Comparison of ENCODE assay signal across 10 mouse cellular contexts in genomic region chr1:185236530-185236929, GRCm38 (mm10). TPM values are rescaled to one million over a fixed set of nuclear protein-coding genes. Genes with fewer than 3 reads are reported as not detected.
DNase-seq lines count a peak whose midpoint lies in the region; ATAC-seq and TF ChIP-seq lines count a peak whose summit lies in the region.
"Had no signal": no experiment of that assay in that cellular context is flagged by ENCODE, and none has a peak within 500 bp of the region (broad histone marks: within the 10 kb centered on the region; RNA-seq: fewer than 3 reads in every experiment).

No protein-coding gene starts in this region.

- TF ChIP-seq CTCF in midbrain, postnatal 0 days (IDR thresholded peaks at IDR 0.05) = peak; percentile 49
- peak; percentile 50 for TF ChIP-seq CTCF in liver, postnatal 0 days (IDR thresholded peaks at IDR 0.05; ENCODE audit: low read depth)

- no peaks in the 10 kb centered on the region for H3K4me1 ChIP-seq in midbrain, postnatal 0 days (ENCODE audit: insufficient read depth, low read length)
- H3K4me1 ChIP-seq in midbrain, embryonic 11.5 days (ENCODE audit: control insufficient read depth, insufficient read depth, low read length) = no peaks in the 10 kb centered on the region
- H3K4me1 ChIP-seq in liver, postnatal 0 days (ENCODE audit: insufficient read depth) = no peaks in the 10 kb centered on the region
- H3K4me1 ChIP-seq in hindbrain, embryonic 10.5 days (replicated peaks) = no peaks in the 10 kb centered on the region

- H3K9me3 ChIP-seq in midbrain, postnatal 0 days (ENCODE audit: low read length) = no peaks in the 10 kb centered on the region
- H3K9me3 ChIP-seq in midbrain, embryonic 11.5 days (ENCODE audit: control insufficient read depth, low read length) = no peaks in the 10 kb centered on the region
- H3K9me3 ChIP-seq in liver, postnatal 0 days (ENCODE audit: low read length) = no peaks in the 10 kb centered on the region
- no peaks in the 10 kb centered on the region for H3K9me3 ChIP-seq in hindbrain, embryonic 10.5 days

- H3K4me3 ChIP-seq in midbrain, postnatal 0 days (ENCODE audit: low read depth, low read length) = no peak overlapping the region
- H3K4me3 ChIP-seq in midbrain, embryonic 11.5 days (ENCODE audit: low read depth, low read length) = no peak overlapping the region
- H3K4me3 ChIP-seq in liver, postnatal 0 days (ENCODE audit: low read depth, low read length) = no peak overlapping the region
- no peak overlapping the region for H3K4me3 ChIP-seq in hindbrain, embryonic 10.5 days
- H3K4me3 ChIP-seq: erythroblast, embryonic 14.5 days had no signal

- H3K4me2 ChIP-seq in midbrain, postnatal 0 days (ENCODE audit: low read depth, low read length, poor library complexity, severe bottlenecking) = no peak overlapping the region
- H3K4me2 ChIP-seq in midbrain, embryonic 11.5 days = no peak overlapping the region
- no peak overlapping the region for H3K4me2 ChIP-seq in liver, postnatal 0 days (ENCODE audit: low read depth, low read length)

- ATAC-seq in midbrain, postnatal 0 days (ENCODE audit: low FRiP score) = no peak
- ATAC-seq in midbrain, embryonic 11.5 days (ENCODE audit: low FRiP score) = no peak
- no peak for ATAC-seq in liver, postnatal 0 days

- TF ChIP-seq EP300 in liver, postnatal 0 days (IDR thresholded peaks at IDR 0.05; ENCODE audit: low read depth) = no peak

- no peak overlapping the region for H3K27ac ChIP-seq in midbrain, postnatal 0 days (ENCODE audit: low read depth, low read length)
- no peak overlapping the region for H3K27ac ChIP-seq in midbrain, embryonic 11.5 days (ENCODE audit: low read depth, low read length)
- H3K27ac ChIP-seq in liver, postnatal 0 days (ENCODE audit: low read depth) = no peak overlapping the region
- no peak overlapping the region for H3K27ac ChIP-seq in hindbrain, embryonic 10.5 days

- 86% methylated on average over 4 of the region's 4 CpGs for WGBS in midbrain, postnatal 0 days
- WGBS in midbrain, embryonic 11.5 days = 88% methylated on average over 4 of the region's 4 CpGs
- 77% methylated on average over 4 of the region's 4 CpGs for WGBS in liver, postnatal 0 days (ENCODE audit: insufficient replicate concordance)
- WGBS in hindbrain, embryonic 10.5 days = 86% methylated on average over 4 of the region's 4 CpGs

- peaks cover 43% of the 10 kb centered on the region for H3K36me3 ChIP-seq in midbrain, postnatal 0 days (ENCODE audit: insufficient read depth, low read length)
- peaks cover 11% of the 10 kb centered on the region for H3K36me3 ChIP-seq in midbrain, embryonic 11.5 days (ENCODE audit: control insufficient read depth, insufficient read depth, low read length)
- peaks cover 42% of the 10 kb centered on the region for H3K36me3 ChIP-seq in liver, postnatal 0 days (replicated peaks; ENCODE audit: insufficient read depth, low read length)
- H3K36me3 ChIP-seq in hindbrain, embryonic 10.5 days = peaks cover 52% of the 10 kb centered on the region

- H3K27me3 ChIP-seq in midbrain, postnatal 0 days (ENCODE audit: insufficient read depth, low read length) = no peaks in the 10 kb centered on the region
- no peaks in the 10 kb centered on the region for H3K27me3 ChIP-seq in midbrain, embryonic 11.5 days (ENCODE audit: control insufficient read depth, insufficient read depth, low read length)
- H3K27me3 ChIP-seq in liver, postnatal 0 days (ENCODE audit: insufficient read depth, low read length) = no peaks in the 10 kb centered on the region
- no peaks in the 10 kb centered on the region for H3K27me3 ChIP-seq in hindbrain, embryonic 10.5 days (ENCODE audit: insufficient read depth, poor library complexity, severe bottlenecking)

- H3K9ac ChIP-seq in midbrain, postnatal 0 days (replicated peaks; ENCODE audit: low read length, poor library complexity, severe bottlenecking) = no peak overlapping the region
- H3K9ac ChIP-seq in midbrain, embryonic 11.5 days (ENCODE audit: low read length) = no peak overlapping the region
- no peak overlapping the region for H3K9ac ChIP-seq in liver, postnatal 0 days (replicated peaks)

- no peak for DNase-seq in midbrain, postnatal 0 days (ENCODE audit: low spot score)
- no peak for DNase-seq in midbrain, embryonic 11.5 days (ENCODE audit: low spot score, missing footprints)
- DNase-seq in ZHBTc4 (ENCODE audit: low read depth, low spot score) = peak; percentile 63
- DNase-seq in liver, postnatal 0 days = peak; percentile 51
- no peak for DNase-seq in spleen, postnatal 14 days (ENCODE audit: low spot score in 2 of 2)
- DNase-seq in cerebellum, postnatal 36 days = no peak
- DNase-seq in hindbrain, embryonic 10.5 days (ENCODE audit: low spot score) = no peak
- DNase-seq: gastrocnemius, postnatal 36 days; heart, postnatal 36 days had no signal

RNA-seq across cellular contexts. Expression of gene Rab3gap2, which starts 32.6 kb away (rescaled TPM):
- 29.8 and 32.0 TPM in 2 replicates for total RNA-seq in midbrain, postnatal 0 days (2014; rRNA removed)
- 19.3 and 20.2 TPM in 2 replicates for polyA plus RNA-seq in midbrain, postnatal 0 days (2015; fragmentation: Nextera tagmentation; extraction: Ambion mirVana)
- polyA plus RNA-seq in midbrain, embryonic 11.5 days (2014; fragmentation: Nextera tagmentation; extraction: Ambion mirVana) = 21.0 and 22.3 TPM in 2 replicates
- 6.0 and 7.3 TPM in 2 replicates for polyA plus RNA-seq in liver, postnatal 0 days (2015; fragmentation: Nextera tagmentation; extraction: Ambion mirVana)
- polyA plus RNA-seq in hindbrain, embryonic 10.5 days (2016; fragmentation: Nextera tagmentation; extraction: Ambion mirVana) = 19.3 and 20.2 TPM in 2 replicates

Comparison
In these comparisons a context has a peak if more than half of its experiments do, and no peak if none do; other contexts are left out.
1. DNase-seq: peak in ZHBTc4 (single experiment) and liver, postnatal 0 days (single experiment); none in midbrain, postnatal 0 days (single experiment), midbrain, embryonic 11.5 days (single experiment), spleen, postnatal 14 days (0 of 2), cerebellum, postnatal 36 days (0 of 2) and hindbrain, embryonic 10.5 days (single experiment).